Mouse (Mus musculus): ENCODE data around the gene Csrnp1.

- TF ChIP-seq TAL1 (IDR thresholded peaks at IDR 0.05; ENCODE audit: low read length) (no peak), GATA1 (IDR thresholded peaks at IDR 0.05; ENCODE audit: low read length) (no peak)
These were observed 15.2 kb upstream of the Csrnp1 start for GRCm38 (mm10) chr9:119999636-120000035.

Measured in erythroblast, embryonic 14.5 days (primary cell).